Mouse (Mus musculus) left cerebral cortex, adult 18-20 months (tissue): ENCODE measurements around the gene Camk2d. TPM values are rescaled to one million over a fixed set of nuclear protein-coding genes. Genes with fewer than 3 reads are reported as not detected.

Source experiments
- DNase-seq, 2 experiments: peaks; one replicate each; pipeline ENCODE4 v3.0.0; 2021 to 2022; ENCODE audit warnings: low spot score in 2 of 2, mixed read lengths in 1 of 2
- long read RNA-seq, 2 experiments: library from polyadenylated mRNA; stranded (forward); transcript quantifications; one replicate each; pipeline ENCODE4 v2.0.0; 2021
- total RNA-seq, 2 experiments: library from RNA; stranded (reverse); gene quantifications; 2 replicates each; pipeline ENCODE4 v1.2.3; 2021

The Camk2d gene
- total RNA-seq: 100 to 1,000 TPM; 184 to 189 TPM
- long read RNA-seq, experiment 1, full-length matches to known transcripts: 97 of 158 reads
- long read RNA-seq, experiment 1, partial matches to known transcripts: 23 of 158 reads
- long read RNA-seq, experiment 1, other reads (novel, unspliced or antisense): 38 of 158 reads
- long read RNA-seq, experiment 2, full-length matches to known transcripts: 67 of 122 reads
- long read RNA-seq, experiment 2, partial matches to known transcripts: 15 of 122 reads
- long read RNA-seq, experiment 2, other reads (novel, unspliced or antisense): 40 of 122 reads

GRCm38 (mm10) chr3:126596086-126596485 lies at the start of gene Camk2d:
Camk2d (plus strand) TSS chr3:126596302.
- DNase-seq: peak; percentile 92

- DNase-seq: no peak
These were observed 48.2 kb upstream of the Camk2d start for GRCm38 (mm10) chr3:126547941-126548340.

GRCm38 (mm10) chr3:126563646-126564045 lies 32.5 kb upstream of the Camk2d start:
- no peak for DNase-seq

GRCm38 (mm10) chr3:126570628-126571027 lies 25.5 kb upstream of the Camk2d start:
- DNase-seq: no peak

- DNase-seq: no peak
These were observed 23.2 kb upstream of the Camk2d start for GRCm38 (mm10) chr3:126572915-126573314.

GRCm38 (mm10) chr3:126575927-126576326 lies 20.2 kb upstream of the Camk2d start:
- DNase-seq: no peak

- no peak for DNase-seq
These were observed 10.0 kb upstream of the Camk2d start for GRCm38 (mm10) chr3:126586134-126586533.

- DNase-seq: no peak
These were observed 8.6 kb upstream of the Camk2d start for GRCm38 (mm10) chr3:126587477-126587876.

- no peak for DNase-seq
These were observed 6.5 kb upstream of the Camk2d start for GRCm38 (mm10) chr3:126589556-126589955.

- no peak for DNase-seq
These were observed 646 bp upstream of the Camk2d start for GRCm38 (mm10) chr3:126595456-126595855.

GRCm38 (mm10) chr3:126596491-126597160 lies 524 bp downstream of the Camk2d start:
- DNase-seq: peak; percentile 68 to 76

- DNase-seq: peak; percentile 51 to 66
These were observed 1.1 kb downstream of the Camk2d start for GRCm38 (mm10) chr3:126597161-126597595.

- DNase-seq: peak in 1 of 2 experiments; percentile 36
These were observed 1.7 kb downstream of the Camk2d start for GRCm38 (mm10) chr3:126597596-126598328.

- no peak for DNase-seq
These were observed 2.2 kb downstream of the Camk2d start for GRCm38 (mm10) chr3:126598329-126598676.

- no peak for DNase-seq
These were observed 2.8 kb downstream of the Camk2d start for GRCm38 (mm10) chr3:126598881-126599280.

GRCm38 (mm10) chr3:126599335-126599734 lies 3.2 kb downstream of the Camk2d start:
- DNase-seq: no peak

GRCm38 (mm10) chr3:126599936-126600335 lies 3.8 kb downstream of the Camk2d start:
- no peak for DNase-seq

GRCm38 (mm10) chr3:126602772-126603171 lies 6.7 kb downstream of the Camk2d start:
- peak in 1 of 2 experiments; percentile 21 for DNase-seq

- no peak for DNase-seq
These were observed 8.7 kb downstream of the Camk2d start for GRCm38 (mm10) chr3:126604656-126605434.

- no peak for DNase-seq
These were observed 13.2 kb downstream of the Camk2d start for GRCm38 (mm10) chr3:126609310-126609709.

- no peak for DNase-seq
These were observed 13.8 kb downstream of the Camk2d start for GRCm38 (mm10) chr3:126609795-126610451.
